Mouse (Mus musculus) myocyte (in vitro differentiated cells): ENCODE results near the gene Srpk2. TPM values are rescaled to one million over a fixed set of nuclear protein-coding genes. Genes with fewer than 3 reads are reported as not detected.
"Not testable (repeated sequence)": the region's sequence is repeated elsewhere in the genome, so short reads cannot be mapped to it uniquely, and the experiment has no call there.

Experiments used
- H3K27me3 ChIP-seq: one replicate; pipeline ENCODE4 v1.6.1; 2011; ENCODE audit not compliant: control insufficient read depth, insufficient read depth, insufficient read length
- H3K36me3 ChIP-seq: one replicate; pipeline ENCODE4 v1.6.1; 2011; ENCODE audit not compliant: control insufficient read depth, insufficient read depth
- H3K4me2 ChIP-seq: one replicate; pipeline ENCODE4 v1.6.1; 2011; ENCODE audit warnings: low read depth, control low read depth
- H3K4me3 ChIP-seq: one replicate; pipeline ENCODE4 v1.5.1; 2011; ENCODE audit warnings: mild to moderate bottlenecking, control low read depth, moderate library complexity
- H3K79me2 ChIP-seq: one replicate; pipeline ENCODE4 v1.6.1; 2011; ENCODE audit not compliant: control insufficient read depth, insufficient read depth
- H3ac ChIP-seq: one replicate; pipeline ENCODE4 v1.6.1; 2011; ENCODE audit not compliant: control insufficient read depth, insufficient read length
- CEBPB ChIP-seq: IDR thresholded peaks from 2 replicates; pipeline ENCODE4 v1.6.1; 2011; ENCODE audit warnings: mild to moderate bottlenecking, moderate library complexity; ENCODE audit not compliant: poor library complexity, insufficient read depth, severe bottlenecking
- E2F4 ChIP-seq: IDR thresholded peaks from one replicate; pipeline ENCODE4 v1.6.1; 2011; ENCODE audit warnings: mild to moderate bottlenecking, control low read depth, moderate library complexity; ENCODE audit not compliant: insufficient read depth
- MAX ChIP-seq: IDR thresholded peaks from one replicate; pipeline ENCODE4 v1.6.1; 2011; ENCODE audit warnings: low read depth, mild to moderate bottlenecking, control low read depth
- MYOD1 ChIP-seq, 3 experiments: IDR thresholded peaks; one replicate each; pipeline ENCODE4 v1.6.1; 2011; ENCODE audit warnings: control low read depth in 2 of 3, low read depth in 2 of 3, mild to moderate bottlenecking in 2 of 3, moderate library complexity in 1 of 3; ENCODE audit not compliant: insufficient read length in 2 of 3, control insufficient read depth in 1 of 3
- MYOG ChIP-seq, 3 experiments: IDR thresholded peaks; one replicate each; pipeline ENCODE4 v1.6.1; 2011; ENCODE audit warnings: control low read depth in 2 of 3, low read depth in 2 of 3, mild to moderate bottlenecking in 2 of 3; ENCODE audit not compliant: insufficient read length in 2 of 3, control insufficient read depth in 1 of 3, insufficient read depth in 1 of 3
- POLR2A ChIP-seq: IDR thresholded peaks from one replicate; pipeline ENCODE4 v1.6.1; 2011; ENCODE audit warnings: low read depth, mild to moderate bottlenecking, control low read depth, moderate library complexity; ENCODE audit not compliant: insufficient read length
- POLR2AphosphoS2 ChIP-seq: IDR thresholded peaks from one replicate; pipeline ENCODE4 v1.6.1; 2011; ENCODE audit warnings: low read depth, control low read depth; ENCODE audit not compliant: insufficient read length
- REST ChIP-seq: IDR thresholded peaks from one replicate; pipeline ENCODE4 v1.6.1; 2011; ENCODE audit warnings: mild to moderate bottlenecking, control low read depth, moderate library complexity; ENCODE audit not compliant: insufficient read depth, insufficient read length
- SRF ChIP-seq: IDR thresholded peaks from one replicate; pipeline ENCODE4 v1.6.1; 2011; ENCODE audit warnings: low read depth; ENCODE audit not compliant: control insufficient read depth, insufficient read length
- TCF12 ChIP-seq: IDR thresholded peaks from one replicate; pipeline ENCODE4 v1.6.1; 2011; ENCODE audit warnings: mild to moderate bottlenecking, control low read depth; ENCODE audit not compliant: poor library complexity, insufficient read depth, severe bottlenecking
- TCF3 ChIP-seq: IDR thresholded peaks from one replicate; pipeline ENCODE4 v1.6.1; 2011; ENCODE audit warnings: low read depth, control low read depth; ENCODE audit not compliant: insufficient read length
- USF1 ChIP-seq: IDR thresholded peaks from one replicate; pipeline ENCODE4 v1.6.1; 2011; ENCODE audit warnings: low read depth, mild to moderate bottlenecking, control low read depth, moderate library complexity
- polyA plus RNA-seq: library from polyadenylated mRNA; unstranded; fragments of >200 nt; fragmentation: generic; extraction: Trizol; gene quantifications from one replicate; pipeline ENCODE4 v1.2.1, GENCODE M21; 2012; ENCODE audit warnings: missing spikeins

Srpk2 gene
- polyA plus RNA-seq, 1 experiment, result 8.1 TPM

GRCm38 (mm10) chr5:23713401-23714335, 29.3 kb upstream of the Srpk2 start:
- no peak overlapping the region for H3ac ChIP-seq
- peak overlapping the region; percentile 53 for H3K4me3 ChIP-seq
- no peaks in the 10 kb centered on the region for H3K27me3 ChIP-seq
- peak overlapping the region; percentile 99 for H3K4me2 ChIP-seq
- TF ChIP-seq TCF12 (no peak), SRF (no peak), CEBPB (no peak), USF1 (no peak), E2F4 (no peak), POLR2AphosphoS2 (no peak), MYOD1 (IDR thresholded peaks at IDR 0.05; ENCODE audit: control insufficient read depth in 1 of 3, insufficient read length in 2 of 3, low read depth in 2 of 3) (no peak), POLR2A (no peak), MAX (no peak), REST (no peak), MYOG (IDR thresholded peaks at IDR 0.05; ENCODE audit: control insufficient read depth in 1 of 3, insufficient read depth in 1 of 3, insufficient read length in 2 of 3, low read depth in 2 of 3) (no peak), TCF3 (no peak)
- peaks cover 10% of the 10 kb centered on the region for H3K36me3 ChIP-seq
- H3K79me2 ChIP-seq, result peaks cover 8% of the 10 kb centered on the region

GRCm38 (mm10) chr5:23712130-23713001, 27.9 kb upstream of the Srpk2 start:
- peak overlapping the region; percentile 32 for H3ac ChIP-seq
- TF ChIP-seq E2F4 (peak; percentile 48), MYOD1 (IDR thresholded peaks at IDR 0.05; ENCODE audit: control insufficient read depth in 1 of 3, insufficient read length in 2 of 3, low read depth in 2 of 3) (no peak), MAX (no peak), POLR2AphosphoS2 (peak; percentile 81), CEBPB (no peak), MYOG (IDR thresholded peaks at IDR 0.05; ENCODE audit: control insufficient read depth in 1 of 3, insufficient read depth in 1 of 3, insufficient read length in 2 of 3, low read depth in 2 of 3) (no peak), REST (no peak), USF1 (peak; percentile 17), POLR2A (peak; percentile 90), TCF12 (no peak), SRF (peak; percentile 55), TCF3 (no peak)
- H3K36me3 ChIP-seq, result peaks cover 12% of the 10 kb centered on the region
- H3K79me2 ChIP-seq, result peaks cover 8% of the 10 kb centered on the region
- H3K27me3 ChIP-seq, result no peaks in the 10 kb centered on the region
- peak overlapping the region; percentile 99 for H3K4me2 ChIP-seq
- peak overlapping the region; percentile 53 for H3K4me3 ChIP-seq

DNA sequence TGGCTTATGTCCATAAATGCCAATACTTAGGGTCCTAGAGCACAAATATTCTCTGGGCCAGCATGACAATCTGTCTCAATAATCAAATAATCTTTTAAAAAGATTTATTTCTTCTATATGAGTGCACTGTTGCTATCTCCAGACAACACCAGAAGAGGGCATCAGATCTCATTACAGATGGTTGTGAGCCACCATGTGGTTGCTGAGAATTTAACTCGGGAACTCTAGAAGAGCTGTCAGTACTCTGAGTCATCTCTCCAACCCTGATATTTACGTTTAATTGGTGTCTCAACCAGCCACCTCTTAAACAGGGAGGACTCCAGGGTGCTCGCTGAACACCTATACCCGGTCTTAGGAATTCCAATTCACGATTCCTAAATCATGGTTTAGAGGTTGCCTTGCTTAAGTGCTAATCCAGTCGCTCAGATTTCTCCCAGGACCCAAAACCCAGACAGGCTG, 27.3 kb upstream of the Srpk2 start:
- Histone ChIP-seq H3K36me3 (peaks cover 12% of the 10 kb centered on the region), H3K4me3 (peak overlapping the region; percentile 53)

DNA sequence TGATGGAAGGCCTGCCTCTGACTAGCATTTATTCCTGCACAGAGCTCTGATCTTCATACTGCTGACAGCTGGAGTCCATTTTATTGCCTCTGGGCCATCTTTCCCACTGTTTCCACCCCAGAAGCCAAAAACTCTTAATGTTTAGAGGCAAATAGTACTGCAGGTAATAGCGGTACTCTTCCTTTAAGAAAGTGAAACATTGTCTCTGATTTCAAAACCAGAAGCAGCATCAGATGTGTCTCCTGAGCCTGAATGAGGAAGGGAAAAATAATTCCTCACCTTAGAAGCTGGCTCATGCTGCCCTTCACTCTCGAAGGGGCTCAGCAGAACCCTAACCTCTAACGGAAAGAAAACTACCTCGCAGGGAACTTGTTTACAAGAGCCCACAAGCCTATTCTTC, 26.8 kb upstream of the Srpk2 start:
- Histone ChIP-seq H3K79me2 (peaks cover 8% of the 10 kb centered on the region), H3ac (no peak overlapping the region), H3K4me2 (peak overlapping the region; percentile 87), H3K27me3 (no peaks in the 10 kb centered on the region), H3K4me3 (peak overlapping the region; percentile 53), H3K36me3 (peaks cover 12% of the 10 kb centered on the region)
- TF ChIP-seq CEBPB (no peak), TCF3 (no peak), POLR2AphosphoS2 (no peak), MAX (no peak), USF1 (no peak), MYOD1 (IDR thresholded peaks at IDR 0.05; ENCODE audit: control insufficient read depth in 1 of 3, insufficient read length in 2 of 3, low read depth in 2 of 3) (no peak), REST (no peak), E2F4 (no peak), POLR2A (no peak), TCF12 (no peak), MYOG (IDR thresholded peaks at IDR 0.05; ENCODE audit: control insufficient read depth in 1 of 3, insufficient read depth in 1 of 3, insufficient read length in 2 of 3, low read depth in 2 of 3) (no peak), SRF (no peak)

More for the DNA sequence above, 27.3 kb upstream of the Srpk2 start:
- peak overlapping the region; percentile 32 for H3ac ChIP-seq
- peak overlapping the region; percentile 87 for H3K4me2 ChIP-seq
- not testable (repeated sequence) for H3K79me2 ChIP-seq, H3K27me3 ChIP-seq
